Mouse (Mus musculus): ENCODE data around the gene Zfp790. TPM values are rescaled to one million over a fixed set of nuclear protein-coding genes. Genes with fewer than 3 reads are reported as not detected.
"Not testable (repeated sequence)": the region's sequence is repeated elsewhere in the genome, so short reads cannot be mapped to it uniquely, and the experiment has no call there.

Zfp790 gene
- total RNA-seq, 1 experiment from 2014 or later = 18.7 TPM

DNA sequence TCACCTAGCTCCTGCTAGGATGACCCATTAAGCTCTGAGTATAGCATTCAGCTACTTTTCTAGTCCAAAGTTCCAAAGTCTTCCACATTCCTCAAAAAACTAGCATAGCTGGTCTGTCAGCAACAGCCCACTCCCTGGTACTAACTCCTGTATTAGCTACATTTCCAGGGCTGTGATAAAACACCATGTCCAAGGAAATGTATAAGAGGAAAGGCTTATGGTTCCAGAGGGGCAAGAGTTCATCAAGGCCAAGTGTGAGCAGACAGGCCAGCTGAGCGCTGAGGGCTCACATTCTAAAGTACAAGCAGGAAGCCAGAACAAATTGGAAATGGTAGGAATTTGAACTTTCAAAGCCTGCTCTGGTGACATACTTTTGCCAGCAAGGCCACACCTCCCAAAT lies 26.2 kb downstream of the Zfp790 start:
- no peak for DNase-seq

DNA sequence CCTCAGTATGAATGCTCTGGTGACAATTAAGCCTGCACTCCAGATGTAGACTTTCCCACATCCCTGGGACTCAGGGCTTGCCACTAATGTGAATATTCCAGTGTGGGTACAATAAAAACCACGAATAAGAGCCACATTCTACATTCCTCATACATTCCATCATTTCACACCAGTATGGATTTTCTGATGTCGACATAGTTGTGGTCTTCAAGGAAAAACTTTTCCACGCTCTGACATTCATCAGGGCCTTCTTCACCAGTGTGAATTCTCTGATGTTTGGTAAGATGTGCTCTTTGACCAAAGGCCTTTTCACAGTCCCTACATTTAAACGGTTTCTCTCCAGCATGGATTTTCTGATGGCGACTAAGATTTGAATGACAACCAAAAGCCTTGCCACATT lies 28.7 kb downstream of the Zfp790 start:
- no peak for DNase-seq

DNA sequence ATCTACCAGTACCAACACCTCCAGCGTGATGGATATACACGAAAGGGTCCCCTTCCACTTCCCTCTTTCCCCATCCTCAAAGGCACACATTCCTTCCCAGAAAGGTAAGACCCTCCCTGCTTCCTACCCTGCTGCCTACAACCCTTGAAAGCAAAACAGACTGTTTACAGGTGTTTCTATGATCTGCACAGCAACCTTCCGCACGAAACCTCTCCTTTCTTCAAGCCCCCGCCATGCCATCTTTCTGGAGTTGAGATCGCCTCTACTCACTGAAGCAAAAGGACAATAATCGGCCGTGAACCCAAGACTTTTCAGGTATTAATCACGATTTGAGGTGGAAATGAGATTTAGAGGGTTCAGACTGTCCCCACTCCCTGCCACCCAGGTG lies 36.9 kb downstream of the Zfp790 start:
- DNase-seq = no peak

DNA sequence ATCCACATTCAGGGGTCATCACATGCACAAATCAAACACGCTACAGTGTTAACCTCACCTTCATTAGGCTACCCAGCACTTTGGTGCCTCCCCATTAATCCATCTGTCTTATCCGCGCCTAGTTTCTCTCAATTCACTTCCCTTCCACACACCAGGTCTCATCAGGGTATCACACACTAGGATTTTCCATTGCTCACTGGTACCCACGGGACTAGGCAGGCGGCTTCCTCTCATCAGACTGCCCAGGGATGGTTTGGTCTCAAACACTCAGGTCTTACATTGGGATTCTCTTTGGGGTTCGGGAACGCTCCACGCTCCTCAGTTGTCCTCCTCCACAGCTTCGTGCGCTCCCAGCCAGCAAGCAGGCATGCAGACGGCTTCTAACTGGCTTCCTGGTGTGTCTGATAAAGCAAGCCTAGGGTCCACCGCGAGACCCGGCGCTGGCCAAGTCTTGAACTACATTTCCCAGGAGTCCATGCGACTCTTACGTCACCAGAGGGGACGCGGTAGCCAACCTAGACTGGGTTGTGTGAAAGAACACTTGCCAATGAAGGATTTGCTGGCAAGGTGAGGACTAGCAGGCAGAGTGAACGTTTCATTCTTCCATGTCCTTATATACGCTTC lies 37.4 kb downstream of the Zfp790 start, which contains the start of gene Zfp940:
TSS of gene Zfp940 (minus strand) at position 451 of the 624 bp plus-strand sequence.
- DNase-seq = peak; percentile 75

DNA sequence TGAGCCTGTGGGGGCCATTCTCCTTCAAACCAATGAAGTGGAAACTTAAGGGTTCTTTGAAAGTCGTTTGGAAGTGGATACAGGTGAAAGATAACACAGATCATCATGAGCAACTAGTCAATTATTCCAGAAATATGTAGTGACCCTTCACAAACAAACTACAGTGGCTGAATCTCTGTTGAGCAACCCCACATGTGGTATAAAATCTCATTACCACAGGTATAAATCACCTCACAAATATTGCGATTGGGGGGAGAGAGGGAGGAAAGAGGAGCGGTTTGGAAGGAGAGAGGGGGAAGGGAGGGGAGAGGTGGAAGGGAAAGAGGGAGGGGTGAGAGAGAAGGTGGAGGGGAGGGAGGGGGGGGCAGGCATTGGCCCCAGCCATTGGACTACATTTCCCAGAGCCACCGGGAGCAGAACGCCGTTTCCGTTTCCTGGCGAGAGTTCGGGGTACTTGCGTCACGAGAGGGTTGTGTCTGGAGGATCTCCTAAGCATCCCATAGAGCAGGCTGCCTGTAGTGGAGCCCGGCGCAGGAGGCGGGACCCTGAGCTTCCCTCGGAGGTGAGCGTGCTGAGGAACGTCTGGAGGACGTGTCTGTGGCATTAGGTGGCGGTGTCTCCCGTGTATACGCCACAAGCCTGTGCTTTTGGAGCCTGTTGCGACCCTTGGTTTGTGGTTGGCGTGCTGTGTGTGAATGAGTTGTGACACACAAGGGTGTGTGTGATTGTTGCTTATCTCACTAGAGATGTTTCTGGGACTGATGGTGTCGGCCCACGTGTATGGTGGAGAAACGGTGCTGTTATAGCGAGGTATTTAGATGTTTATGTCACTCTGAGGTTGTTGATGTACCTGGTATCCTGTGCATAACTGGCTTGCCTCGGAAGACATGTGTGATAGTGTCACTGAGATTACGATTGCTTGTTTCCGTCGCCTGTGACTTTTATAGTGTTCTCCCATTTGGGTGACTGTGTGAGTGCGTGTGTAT lies 43.9 kb downstream of the Zfp790 start, which contains the start of gene Zfp420:
TSS of gene Zfp420 (plus strand) at position 448 of the 986 bp plus-strand sequence.
- DNase-seq = peak; percentile 87

DNA sequence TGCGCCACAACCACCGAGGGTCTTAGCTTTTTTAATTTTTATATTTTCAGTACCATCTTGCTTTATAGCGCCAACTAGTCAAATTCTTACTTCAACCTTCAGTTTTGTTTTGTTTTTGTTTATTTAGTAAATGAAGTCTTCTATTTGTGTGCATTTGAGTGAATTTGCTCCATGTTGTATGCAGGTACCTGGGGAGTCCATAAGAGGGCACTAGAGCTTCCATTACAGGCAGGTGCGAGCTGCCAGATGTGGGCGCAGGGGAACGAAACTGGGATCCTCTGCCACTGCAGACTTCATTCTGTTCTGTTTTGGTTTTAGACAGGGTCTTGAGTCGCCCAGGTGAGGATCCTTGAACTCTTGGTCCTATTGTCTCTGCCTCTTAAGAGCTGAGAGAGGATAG lies 45.7 kb downstream of the Zfp790 start:
- no peak for DNase-seq

DNA sequence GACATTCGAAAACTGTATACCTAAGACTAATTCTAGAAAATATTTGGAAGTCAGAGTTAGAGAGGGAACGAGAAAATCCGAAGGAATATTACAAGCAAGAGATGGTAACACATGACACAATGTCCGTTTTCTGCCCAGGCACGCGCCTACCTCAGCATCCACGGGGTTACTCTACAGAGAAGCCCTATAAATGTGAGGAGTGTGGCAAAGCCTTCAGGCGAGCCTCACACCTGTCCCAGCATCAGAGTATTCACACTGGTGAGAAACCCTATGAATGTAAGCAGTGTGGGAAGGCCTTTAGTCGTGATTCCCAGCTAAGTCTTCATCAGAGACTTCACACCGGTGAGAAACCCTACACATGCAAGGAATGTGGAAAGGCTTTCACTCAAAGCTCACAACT lies 58.3 kb downstream of the Zfp790 start:
- DNase-seq = no peak

DNA sequence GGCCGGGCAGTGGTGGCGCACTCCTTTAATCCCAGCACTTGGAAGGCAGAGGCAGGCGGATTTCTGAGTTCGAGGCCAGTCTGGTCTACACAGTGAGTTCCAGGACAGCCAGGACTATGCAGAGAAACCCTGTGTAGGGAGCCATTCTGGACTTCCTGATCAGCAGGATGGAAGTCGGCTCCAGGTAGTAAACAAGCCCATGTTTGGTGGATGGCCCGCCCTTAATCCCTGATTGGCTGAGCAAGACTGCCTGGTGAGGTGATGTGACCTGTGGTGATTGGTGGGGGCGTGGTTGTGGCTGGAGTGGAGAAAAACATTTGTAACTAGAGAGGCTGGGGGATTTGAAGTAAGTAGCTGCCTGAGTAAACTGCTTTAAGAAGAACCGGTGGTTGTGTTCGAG lies 61.6 kb downstream of the Zfp790 start:
- DNase-seq = not testable (repeated sequence)

DNA sequence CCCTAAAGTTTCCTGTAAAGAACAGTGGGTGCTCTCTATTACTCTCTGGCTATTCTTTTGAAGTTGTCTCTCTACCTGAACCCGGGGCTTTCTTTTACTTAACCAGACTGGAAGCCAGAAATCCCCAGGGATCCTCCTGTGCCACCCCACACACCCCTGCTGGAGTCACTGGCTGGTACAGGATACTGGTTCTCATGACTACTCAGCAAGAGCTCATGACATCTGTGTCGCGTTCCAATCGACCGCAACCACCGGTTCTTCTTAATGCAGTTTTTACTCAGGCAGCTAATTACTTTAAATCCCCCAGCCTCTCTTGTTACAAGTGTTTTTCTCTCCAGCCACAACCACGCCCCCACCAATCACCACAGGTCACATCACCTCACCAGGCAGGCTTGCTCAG lies 64.1 kb downstream of the Zfp790 start:
- no peak for DNase-seq

Small RNAs within 50 kb of the gene (microRNA-seq; reads per million reads assigned to microRNA genes)
- 2.1 to 4.3 reads per million in 2 experiments for gene Mir1964

Other genes starting within 250 kb of the Zfp790 start
- gene Catsperg2, start 89.1 kb upstream of the Zfp790 start, total RNA-seq (2021) = not detected in 2 replicates
- 16.2 and 18.5 TPM in 2 replicates for gene Zfp84, start 47.6 kb upstream of the Zfp790 start, total RNA-seq (2021)
- gene Zfp30, start 32.1 kb upstream of the Zfp790 start, total RNA-seq (2021) = 3.4 and 4.4 TPM in 2 replicates
- 0.90 and 1.1 TPM in 2 replicates for gene Zfp940, start 37.6 kb downstream of the Zfp790 start, total RNA-seq (2021)
- gene Zfp420, start 43.9 kb downstream of the Zfp790 start, total RNA-seq (2021) = 5.8 and 6.5 TPM in 2 replicates
- gene Zfp27, start 90.5 kb downstream of the Zfp790 start, total RNA-seq (2021) = 12.6 and 15.2 TPM in 2 replicates
- 6.8 and 7.7 TPM in 2 replicates for gene Zfp383, start 92.1 kb downstream of the Zfp790 start, total RNA-seq (2021)
- 13.5 and 15.1 TPM in 2 replicates for gene Zfp74, start 138.0 kb downstream of the Zfp790 start, total RNA-seq (2021)
- 10.1 and 10.4 TPM in 2 replicates for gene Zfp568, start 167.8 kb downstream of the Zfp790 start, total RNA-seq (2021)
- 3.8 and 4.0 TPM in 2 replicates for gene Zfp14, start 235.3 kb downstream of the Zfp790 start, total RNA-seq (2021)

Data from adrenal gland, postnatal 25 days (tissue).